Mouse (Mus musculus): Measurements from ENCODE around the gene Gramd4.

Gramd4 gene

GRCm38 (mm10) chr15:86074171-86074937 lies 16.9 kb downstream of the Gramd4 start:
- DNase-seq, result no peak

- no peak for DNase-seq
Measured at GRCm38 (mm10) chr15:86075305-86076047, 18.0 kb downstream of the Gramd4 start.

- no peak for DNase-seq
Measured at GRCm38 (mm10) chr15:86076048-86076315, 18.5 kb downstream of the Gramd4 start.

- DNase-seq, result no peak
Measured at GRCm38 (mm10) chr15:86076378-86076777, 18.9 kb downstream of the Gramd4 start.

GRCm38 (mm10) chr15:86077934-86078333 lies 20.4 kb downstream of the Gramd4 start:
- no peak for DNase-seq

GRCm38 (mm10) chr15:86078481-86079216 lies 21.2 kb downstream of the Gramd4 start:
- no peak for DNase-seq

GRCm38 (mm10) chr15:86079467-86079866 lies 22.0 kb downstream of the Gramd4 start:
- no peak for DNase-seq

GRCm38 (mm10) chr15:86079876-86080275 lies 22.4 kb downstream of the Gramd4 start:
- DNase-seq, result no peak

- DNase-seq, result no peak
Measured at GRCm38 (mm10) chr15:86080408-86080807, 22.9 kb downstream of the Gramd4 start.

- no peak for DNase-seq
Measured at GRCm38 (mm10) chr15:86081654-86082053, 24.2 kb downstream of the Gramd4 start.

- peak; percentile 85 to 87 for DNase-seq
Measured at GRCm38 (mm10) chr15:86082551-86082961, 25.1 kb downstream of the Gramd4 start.

GRCm38 (mm10) chr15:86083261-86083741 lies 25.8 kb downstream of the Gramd4 start:
- DNase-seq, result peak; percentile 38 to 57

GRCm38 (mm10) chr15:86085301-86086225 lies 28.1 kb downstream of the Gramd4 start:
- DNase-seq, result peak in 1 of 2 experiments; percentile 55

- no peak for DNase-seq
Measured at GRCm38 (mm10) chr15:86086291-86086706, 28.8 kb downstream of the Gramd4 start.

GRCm38 (mm10) chr15:86087591-86088149 lies 30.2 kb downstream of the Gramd4 start:
- no peak for DNase-seq

- DNase-seq, result no peak
Measured at GRCm38 (mm10) chr15:86088266-86088790, 30.8 kb downstream of the Gramd4 start.

GRCm38 (mm10) chr15:86089091-86089744 lies 31.7 kb downstream of the Gramd4 start:
- DNase-seq, result no peak

GRCm38 (mm10) chr15:86089991-86090529 lies 32.6 kb downstream of the Gramd4 start:
- peak; percentile 42 to 50 for DNase-seq

- DNase-seq, result no peak
Measured at GRCm38 (mm10) chr15:86090578-86090977, 33.1 kb downstream of the Gramd4 start.

GRCm38 (mm10) chr15:86091201-86091997 lies 33.9 kb downstream of the Gramd4 start:
- no peak for DNase-seq

Measured in cerebellum, adult 18-20 months (tissue).